Mouse (Mus musculus) MEL (cell line): Measurements from ENCODE around the gene Brca1. TPM values are rescaled to one million over a fixed set of nuclear protein-coding genes. Genes with fewer than 3 reads are reported as not detected.

ENCODE experiments used
- DNase-seq: peaks from one replicate; pipeline ENCODE4 v3.0.0; 2011; ENCODE audit warnings: low read depth, low spot score
- H3K27ac ChIP-seq: 2 replicates; pipeline ENCODE4 v1.5.1; 2012; ENCODE audit warnings: low read depth, mild to moderate bottlenecking, control low read depth, low read length, moderate library complexity; ENCODE audit not compliant: control insufficient read depth
- H3K27me3 ChIP-seq, 2 experiments: fragments of 150-350 bp in 1 of 2; sonication (generic) in 1 of 2; 2 replicates each; pipeline ENCODE4 v1.6.1; 2012; ENCODE audit warnings: low read length in 2 of 2, mild to moderate bottlenecking in 2 of 2, improper control_type of control experiment in 1 of 2, moderate library complexity in 1 of 2; ENCODE audit not compliant: insufficient read depth in 2 of 2, control insufficient read depth in 1 of 2
- H3K36me3 ChIP-seq, 2 experiments: 2 replicates each; pipeline ENCODE4 v1.6.1; 2012 to 2014; ENCODE audit warnings: low read length in 2 of 2, improper control_type of control experiment in 1 of 2, inconsistent platforms in 1 of 2, mild to moderate bottlenecking in 1 of 2; ENCODE audit not compliant: insufficient read depth in 2 of 2, control insufficient read depth in 1 of 2
- H3K4me1 ChIP-seq, 2 experiments: fragments of 150-350 bp in 1 of 2; sonication (generic) in 1 of 2; 2 replicates each; pipeline ENCODE4 v1.6.1; 2012; ENCODE audit warnings: low read length in 2 of 2, improper control_type of control experiment in 1 of 2, mild to moderate bottlenecking in 1 of 2; ENCODE audit not compliant: insufficient read depth in 2 of 2, control insufficient read depth in 1 of 2
- H3K4me3 ChIP-seq, 2 experiments: fragments of 150-350 bp in 1 of 2; sonication (generic) in 1 of 2; 2 replicates each; pipeline ENCODE4 v1.5.1; 2012; ENCODE audit warnings: low read depth in 2 of 2, low read length in 2 of 2, mild to moderate bottlenecking in 2 of 2, moderate library complexity in 2 of 2, control low read depth in 1 of 2, improper control_type of control experiment in 1 of 2; ENCODE audit not compliant: control insufficient read depth in 1 of 2, insufficient read depth in 1 of 2
- H3K79me2 ChIP-seq: 2 replicates; pipeline ENCODE4 v1.6.1; 2012; ENCODE audit warnings: mild to moderate bottlenecking, low read length, moderate library complexity; ENCODE audit not compliant: control insufficient read depth, poor library complexity, insufficient read depth
- H3K9ac ChIP-seq: 2 replicates; pipeline ENCODE4 v1.6.1; 2012; ENCODE audit warnings: low read depth, mild to moderate bottlenecking, control low read depth, low read length, moderate library complexity; ENCODE audit not compliant: control insufficient read depth, poor library complexity, severe bottlenecking
- H3K9me3 ChIP-seq: fragments of 150-350 bp; sonication (generic); replicated peaks from 2 replicates; pipeline ENCODE4 v1.6.1; 2012; ENCODE audit warnings: mild to moderate bottlenecking, low read length, improper control_type of control experiment, moderate library complexity; ENCODE audit not compliant: insufficient read depth
- BHLHE40 ChIP-seq: IDR thresholded peaks from 2 replicates; pipeline ENCODE4 v1.6.1; 2012; ENCODE audit warnings: low read depth, mild to moderate bottlenecking, inconsistent platforms, low read length, improper control_type of control experiment, borderline replicate concordance
- CHD1 ChIP-seq: IDR thresholded peaks from 2 replicates; pipeline ENCODE4 v1.6.1; 2012; ENCODE audit warnings: low read depth, mild to moderate bottlenecking, inconsistent platforms, low read length, improper control_type of control experiment
- CHD2 ChIP-seq: IDR thresholded peaks from 2 replicates; pipeline ENCODE4 v1.6.1; 2011; ENCODE audit warnings: low read length, improper control_type of control experiment
- E2F4 ChIP-seq: IDR thresholded peaks from 2 replicates; pipeline ENCODE4 v1.6.1; 2011; ENCODE audit warnings: low read depth, low read length, improper control_type of control experiment, borderline replicate concordance
- ELF1 ChIP-seq: IDR thresholded peaks from 2 replicates; pipeline ENCODE4 v1.6.1; 2014; ENCODE audit warnings: low read depth, mild to moderate bottlenecking, inconsistent platforms, low read length, improper control_type of control experiment, moderate library complexity
- GABPA ChIP-seq: IDR thresholded peaks from 2 replicates; pipeline ENCODE4 v1.6.1; 2012; ENCODE audit warnings: low read depth, mild to moderate bottlenecking, inconsistent platforms, low read length, improper control_type of control experiment, moderate library complexity
- JUND ChIP-seq: IDR thresholded peaks from 2 replicates; pipeline ENCODE4 v1.6.1; 2011; ENCODE audit warnings: low read depth, mild to moderate bottlenecking, improper control_type of control experiment, low read length
- KAT2A ChIP-seq: conservative IDR thresholded peaks from 2 replicates; pipeline ENCODE4 v1.6.1; 2012; ENCODE audit warnings: low read depth, low read length, improper control_type of control experiment, inconsistent platforms
- MAFK ChIP-seq: IDR thresholded peaks from 2 replicates; pipeline ENCODE4 v1.6.1; 2011; ENCODE audit warnings: low read depth, mild to moderate bottlenecking, low read length, improper control_type of control experiment, borderline replicate concordance
- MAX ChIP-seq: IDR thresholded peaks from 2 replicates; pipeline ENCODE4 v1.6.1; 2011; ENCODE audit warnings: low read length, improper control_type of control experiment
- MAZ ChIP-seq: IDR thresholded peaks from 2 replicates; pipeline ENCODE4 v1.6.1; 2012; ENCODE audit warnings: low read depth, mild to moderate bottlenecking, inconsistent platforms, low read length, improper control_type of control experiment
- MEF2A ChIP-seq: IDR thresholded peaks from 2 replicates; pipeline ENCODE4 v1.6.1; 2014; ENCODE audit warnings: low read depth, mild to moderate bottlenecking, inconsistent platforms, low read length, improper control_type of control experiment; ENCODE audit not compliant: poor library complexity, insufficient replicate concordance, severe bottlenecking; ENCODE audit errors: extremely low read depth
- MYB ChIP-seq: IDR thresholded peaks from 2 replicates; pipeline ENCODE4 v1.6.1; 2011; ENCODE audit warnings: mild to moderate bottlenecking, low read depth, low read length, improper control_type of control experiment
- MYC ChIP-seq: IDR thresholded peaks from 2 replicates; pipeline ENCODE4 v1.6.1; 2011; ENCODE audit warnings: low read depth, mild to moderate bottlenecking, low read length, improper control_type of control experiment, moderate library complexity
- NELFE ChIP-seq: IDR thresholded peaks from 2 replicates; pipeline ENCODE4 v1.6.1; 2011; ENCODE audit warnings: low read depth, low read length, improper control_type of control experiment
- NRF1 ChIP-seq: IDR thresholded peaks from 2 replicates; pipeline ENCODE4 v1.6.1; 2014; ENCODE audit warnings: low read depth, mild to moderate bottlenecking, inconsistent platforms, low read length, improper control_type of control experiment, moderate library complexity; ENCODE audit not compliant: poor library complexity, insufficient read depth, severe bottlenecking
- POLR2A ChIP-seq, 2 experiments: IDR thresholded peaks; 2 replicates each; pipeline ENCODE4 v1.6.1; 2011 to 2012; ENCODE audit warnings: low read length in 2 of 2, mild to moderate bottlenecking in 2 of 2, control low read depth in 1 of 2, improper control_type of control experiment in 1 of 2, low read depth in 1 of 2, moderate library complexity in 1 of 2; ENCODE audit not compliant: control insufficient read depth in 1 of 2, insufficient read depth in 1 of 2, poor library complexity in 1 of 2
- RAD21 ChIP-seq: IDR thresholded peaks from 2 replicates; pipeline ENCODE4 v1.6.1; 2011; ENCODE audit warnings: mild to moderate bottlenecking, low read depth, low read length, improper control_type of control experiment
- RCOR1 ChIP-seq: IDR thresholded peaks from 2 replicates; pipeline ENCODE4 v1.6.1; 2012; ENCODE audit warnings: low read depth, mild to moderate bottlenecking, inconsistent platforms, low read length, improper control_type of control experiment
- SIN3A ChIP-seq: IDR thresholded peaks from 2 replicates; pipeline ENCODE4 v1.6.1; 2012; ENCODE audit warnings: low read length, improper control_type of control experiment, inconsistent platforms
- SMC3 ChIP-seq: IDR thresholded peaks from 2 replicates; pipeline ENCODE4 v1.6.1; 2011; ENCODE audit warnings: low read depth, low read length, improper control_type of control experiment
- TBP ChIP-seq: IDR thresholded peaks from 2 replicates; pipeline ENCODE4 v1.8.0; 2011; ENCODE audit warnings: low read depth, low read length, improper control_type of control experiment
- TCF12 ChIP-seq: IDR thresholded peaks from 2 replicates; pipeline ENCODE4 v1.6.1; 2014; ENCODE audit warnings: low read depth, mild to moderate bottlenecking, inconsistent platforms, low read length, improper control_type of control experiment, moderate library complexity
- UBTF ChIP-seq: IDR thresholded peaks from 2 replicates; pipeline ENCODE4 v1.6.1; 2012; ENCODE audit warnings: low read depth, mild to moderate bottlenecking, inconsistent platforms, low read length, improper control_type of control experiment, moderate library complexity, borderline replicate concordance; ENCODE audit not compliant: insufficient read depth
- USF1 ChIP-seq: IDR thresholded peaks from 2 replicates; pipeline ENCODE4 v1.6.1; 2014; ENCODE audit warnings: low read depth, mild to moderate bottlenecking, inconsistent platforms, low read length, improper control_type of control experiment, moderate library complexity
- USF2 ChIP-seq, 2 experiments: IDR thresholded peaks; 2 replicates each; pipeline ENCODE4 v1.6.1; 2011 to 2012; ENCODE audit warnings: improper control_type of control experiment in 2 of 2, low read length in 2 of 2, borderline replicate concordance in 1 of 2, inconsistent platforms in 1 of 2, low read depth in 1 of 2, mild to moderate bottlenecking in 1 of 2; ENCODE audit not compliant: insufficient read depth in 1 of 2
- ZC3H11A ChIP-seq: IDR thresholded peaks from 2 replicates; pipeline ENCODE4 v1.6.1; 2012; ENCODE audit warnings: low read depth, mild to moderate bottlenecking, inconsistent platforms, low read length, improper control_type of control experiment
- ZKSCAN1 ChIP-seq: IDR thresholded peaks from 2 replicates; pipeline ENCODE4 v1.6.1; 2012; ENCODE audit warnings: low read depth, mild to moderate bottlenecking, inconsistent platforms, low read length, improper control_type of control experiment, moderate library complexity
- ZMIZ1 ChIP-seq: IDR thresholded peaks from 2 replicates; pipeline ENCODE4 v1.6.1; 2012; ENCODE audit warnings: low read depth, mild to moderate bottlenecking, inconsistent platforms, low read length, improper control_type of control experiment, moderate library complexity
- ZNF384 ChIP-seq: IDR thresholded peaks from 2 replicates; pipeline ENCODE4 v1.6.1; 2012; ENCODE audit warnings: low read depth, mild to moderate bottlenecking, inconsistent platforms, low read length, improper control_type of control experiment
- polyA plus RNA-seq, 2 experiments: library from polyadenylated mRNA; stranded (reverse) in 1 of 2; unstranded in 1 of 2; fragments of >175 nt in 1 of 2; fragments of >200 nt in 1 of 2; gene quantifications; 2 replicates each; pipeline versions ENCODE4 v1.2.1 to v1.2.4; 2012; ENCODE audit warnings: low replicate concordance in 2 of 2, low read depth in 1 of 2; ENCODE audit not compliant: insufficient read length in 2 of 2, insufficient read depth in 1 of 2, missing spikeins in 1 of 2
- total RNA-seq: library from RNA; depleted of rRNA; stranded (reverse); fragments of 300-350 nt; gene quantifications from 2 replicates; pipeline ENCODE4 v1.2.3, GENCODE M21; 2012

Gene Brca1
- total and polyA plus RNA-seq, 3 experiments = 25.7 to 1,155 (median 35.3) TPM

DNA sequence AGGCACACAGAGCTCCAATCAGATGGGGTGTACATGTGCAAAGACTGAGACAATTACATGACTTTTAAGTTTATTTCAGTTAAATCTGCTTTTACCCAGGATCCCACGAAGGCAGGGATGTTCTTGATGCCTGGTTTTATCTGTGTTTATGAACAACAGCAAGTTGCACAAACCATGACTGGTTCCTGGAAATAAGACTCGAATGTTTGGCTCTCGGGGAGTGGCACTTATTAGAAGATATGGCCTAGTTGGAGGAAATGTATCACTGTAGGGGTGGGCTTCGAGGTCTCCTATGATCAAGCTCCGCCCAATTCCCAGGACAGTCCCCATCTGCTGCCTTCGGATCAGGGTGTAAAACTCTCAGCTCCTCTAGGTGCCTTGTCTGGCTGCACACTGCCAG, 65.6 kb downstream of the Brca1 start:
- Histone ChIP-seq H3K79me2 (no peaks in the 10 kb centered on the region), H3K4me3 (no peak overlapping the region; a peak in 1 of 4 replicates), H3K27me3 (no peaks in the 10 kb centered on the region), H3K36me3 (peaks cover 1 to 35% of the 10 kb centered on the region in 2 experiments; a peak in 3 of 4 replicates), H3K9me3 (no peaks in the 10 kb centered on the region), H3K4me1 (peaks cover 10 to 29% of the 10 kb centered on the region in 2 experiments), H3K9ac (no peak overlapping the region), H3K27ac (peak overlapping the region; percentile 86)
- TF ChIP-seq RCOR1 (no peak), MYB (no peak), POLR2A (IDR thresholded peaks at IDR 0.05; ENCODE audit: control insufficient read depth in 1 of 2, insufficient read depth in 1 of 2, low read depth in 1 of 2, low read length in 2 of 2, poor library complexity in 1 of 2) (0 out of 4 replicates have a peak, but pooled peaks of 1 of the 2 experiments have one; percentile 7), NELFE (no peak), BHLHE40 (no peak), ZKSCAN1 (no peak), USF2 (IDR thresholded peaks at IDR 0.05; ENCODE audit: borderline replicate concordance in 1 of 2, insufficient read depth in 1 of 2, low read depth in 1 of 2, low read length in 2 of 2) (no peak), MAZ (no peak), ZMIZ1 (no peak)
- DNase-seq = peak; percentile 74

DNA sequence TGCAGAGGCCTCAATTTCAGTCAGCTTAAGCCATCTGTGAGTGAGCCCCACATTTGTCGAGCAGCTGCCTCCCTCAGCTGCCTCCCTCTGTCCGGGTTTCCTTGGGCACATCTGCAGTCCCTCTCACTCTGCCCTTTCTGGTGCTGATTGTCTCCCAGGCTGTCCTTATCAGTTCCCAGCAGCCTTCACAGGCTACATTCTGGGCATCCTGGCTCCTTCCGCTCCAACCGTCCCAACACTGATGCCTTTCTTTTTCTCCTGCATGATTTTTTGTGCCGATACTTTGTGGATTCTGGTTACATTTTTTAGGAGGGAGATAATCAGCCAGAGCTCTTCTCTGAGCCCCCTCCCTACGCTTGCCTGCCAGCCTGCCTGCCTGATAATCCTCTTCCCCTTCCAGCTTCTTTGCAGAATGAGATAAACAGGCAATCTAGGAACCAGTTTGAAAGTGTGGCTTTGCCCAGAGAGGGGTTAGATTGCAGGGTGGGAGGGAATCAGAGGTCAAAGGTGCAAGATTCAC, 66.2 kb downstream of the Brca1 start:
- peak; percentile 94 for DNase-seq
- peak overlapping the region; percentile 86 for H3K27ac ChIP-seq
- peaks cover 10 to 29% of the 10 kb centered on the region in 2 experiments for H3K4me1 ChIP-seq
- no peak overlapping the region for H3K4me3 ChIP-seq
- H3K36me3 ChIP-seq = peaks cover 1 to 35% of the 10 kb centered on the region in 2 experiments; a peak in 3 of 4 replicates
- no peaks in the 10 kb centered on the region for H3K9me3 ChIP-seq
- H3K79me2 ChIP-seq = no peaks in the 10 kb centered on the region
- H3K9ac ChIP-seq = no peak overlapping the region
- no peaks in the 10 kb centered on the region for H3K27me3 ChIP-seq
- TF ChIP-seq ELF1 (no peak; the same call in 1 of the 2 replicates), TBP (peak; percentile 35; the same call in 1 of the 2 replicates), KAT2A (no peak), CHD2 (no peak), RAD21 (no peak), JUND (no peak), MAFK (peak; percentile 51; the same call in 1 of the 2 replicates), E2F4 (no peak), SMC3 (0 out of 2 replicates have a peak, but pooled peaks have one; percentile 17), SIN3A (peak; percentile 81), GABPA (no peak), NRF1 (no peak), MEF2A (no peak), MYC (no peak), CHD1 (no peak), BHLHE40 (peak; percentile 75; the same call in 1 of the 2 replicates), ZNF384 (peak; percentile 85), ZC3H11A (no peak), TCF12 (peak; percentile 97), UBTF (0 out of 2 replicates have a peak, but pooled peaks have one; percentile 74), MAZ (peak; percentile 99), USF1 (no peak), USF2 (IDR thresholded peaks at IDR 0.05; ENCODE audit: borderline replicate concordance in 1 of 2, insufficient read depth in 1 of 2, low read depth in 1 of 2, low read length in 2 of 2) (no peak), MAX (no peak), ZMIZ1 (no peak), NELFE (no peak)
